Mouse (Mus musculus): ENCODE measurements around the gene Usp9x.

The Usp9x gene

DNA sequence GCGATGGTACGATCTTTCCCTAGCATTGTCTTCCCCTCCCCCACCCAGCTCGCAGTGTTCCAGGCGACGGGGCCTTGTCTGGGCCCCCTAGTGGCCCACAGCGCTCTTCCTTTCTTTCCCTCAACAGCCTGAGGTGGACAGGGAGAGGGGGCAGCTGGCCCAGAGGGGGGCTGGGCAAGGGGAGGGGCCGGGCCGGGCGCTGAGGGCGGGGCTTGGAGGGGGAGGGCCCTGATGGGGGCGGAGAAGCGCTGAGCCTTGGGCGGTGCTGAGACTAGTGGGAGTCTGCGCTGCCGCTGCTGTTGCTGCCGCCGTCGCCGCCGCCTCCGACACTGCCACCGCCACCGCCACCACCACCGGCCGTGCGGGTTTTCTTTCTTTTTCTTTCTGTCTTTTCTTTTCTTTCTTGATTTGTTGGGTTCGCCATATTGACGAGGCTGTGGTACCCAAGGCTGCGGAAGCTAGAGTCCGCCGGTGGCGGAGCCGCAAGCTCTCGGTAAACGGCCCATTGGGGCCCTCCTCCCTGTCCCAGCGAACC is at the start of gene Usp9x:
Gene Usp9x (plus strand): TSS at position 258 of the 535 bp plus-strand sequence.
- no peak for DNase-seq (ENCODE audit: low spot score)

GRCm38 (mm10) chrX:13022547-13023310 is 48.6 kb upstream of the Usp9x start:
- no peak for DNase-seq (ENCODE audit: low spot score)

DNA sequence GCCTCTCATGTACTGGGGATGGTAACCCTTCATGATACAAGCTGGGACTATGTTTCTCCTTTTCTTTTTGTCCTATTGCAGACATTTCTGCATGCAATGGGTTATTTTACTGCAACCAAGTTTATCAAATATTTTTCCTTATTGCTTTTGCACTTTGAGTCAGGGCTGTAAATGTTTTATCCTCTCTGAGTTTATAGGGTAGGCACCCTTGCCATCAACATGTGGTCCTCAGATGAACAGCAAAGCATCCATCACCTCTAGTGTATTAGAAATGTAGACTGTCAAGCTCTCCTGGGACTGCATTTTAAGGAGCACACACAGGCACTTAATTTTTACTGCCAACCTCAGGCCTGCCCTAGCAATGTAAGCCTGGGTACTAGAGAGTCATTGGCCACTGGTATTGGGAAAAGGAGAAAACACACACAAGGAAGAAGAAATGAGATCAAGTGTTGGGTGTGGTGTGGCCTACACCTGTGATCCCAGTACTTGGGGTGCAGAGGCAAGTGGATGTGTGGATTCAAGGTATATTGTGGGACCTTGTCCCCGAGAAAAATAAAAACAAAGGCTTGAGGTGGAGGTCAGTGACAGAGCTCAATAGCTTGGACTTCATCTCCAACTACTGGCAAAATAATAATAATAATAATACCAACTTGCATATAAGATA is 46.6 kb upstream of the Usp9x start:
- DNase-seq (ENCODE audit: low spot score), result no peak

- DNase-seq (ENCODE audit: low spot score), result no peak
These were observed 46.0 kb upstream of the Usp9x start for GRCm38 (mm10) chrX:13025286-13025685.

GRCm38 (mm10) chrX:13028156-13028555 is 43.1 kb upstream of the Usp9x start:
- DNase-seq (ENCODE audit: low spot score), result no peak

- DNase-seq (ENCODE audit: low spot score), result no peak
These were observed 41.3 kb upstream of the Usp9x start for GRCm38 (mm10) chrX:13029996-13030395.

DNA sequence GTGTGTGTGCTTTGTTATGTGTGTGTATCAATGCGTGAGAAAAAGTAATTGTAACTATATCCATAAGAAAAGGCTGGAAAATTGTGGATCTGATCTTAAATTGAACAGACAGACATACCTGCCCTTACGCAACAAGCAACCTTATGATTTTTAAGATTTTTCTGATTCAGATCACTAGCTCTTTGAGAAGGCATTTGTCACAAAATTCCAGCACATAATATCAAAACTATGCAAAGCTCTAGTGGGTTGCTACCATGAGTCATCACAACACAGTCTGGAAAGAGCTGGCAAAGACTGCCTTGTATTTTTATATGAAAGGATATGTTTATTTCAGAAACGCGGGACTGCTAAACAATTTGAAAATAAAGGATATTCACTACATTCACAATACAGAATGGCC is 34.2 kb upstream of the Usp9x start:
- no peak for DNase-seq (ENCODE audit: low spot score)

- peak; percentile 21 for DNase-seq (ENCODE audit: low spot score)
These were observed 32.1 kb upstream of the Usp9x start for GRCm38 (mm10) chrX:13039211-13039610.

DNA sequence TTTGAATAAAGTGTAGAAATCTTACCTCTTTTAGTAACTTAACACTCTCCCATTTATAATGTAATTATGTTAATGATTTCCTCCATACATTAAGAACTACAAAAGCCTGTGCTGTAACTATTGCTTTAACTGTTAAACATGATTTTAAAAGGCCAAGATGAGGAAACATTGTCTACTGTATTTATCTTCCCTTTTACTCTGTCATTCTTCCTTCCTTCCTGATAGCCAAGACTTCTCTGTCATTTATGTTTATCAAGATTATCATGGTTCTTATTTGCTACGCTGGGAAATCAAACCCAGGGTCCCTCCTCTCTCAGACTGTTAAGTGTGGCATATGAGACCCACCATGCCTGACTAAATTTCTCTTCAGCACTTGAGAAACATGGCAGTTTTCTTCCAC is 30.9 kb upstream of the Usp9x start:
- no peak for DNase-seq (ENCODE audit: low spot score)

DNA sequence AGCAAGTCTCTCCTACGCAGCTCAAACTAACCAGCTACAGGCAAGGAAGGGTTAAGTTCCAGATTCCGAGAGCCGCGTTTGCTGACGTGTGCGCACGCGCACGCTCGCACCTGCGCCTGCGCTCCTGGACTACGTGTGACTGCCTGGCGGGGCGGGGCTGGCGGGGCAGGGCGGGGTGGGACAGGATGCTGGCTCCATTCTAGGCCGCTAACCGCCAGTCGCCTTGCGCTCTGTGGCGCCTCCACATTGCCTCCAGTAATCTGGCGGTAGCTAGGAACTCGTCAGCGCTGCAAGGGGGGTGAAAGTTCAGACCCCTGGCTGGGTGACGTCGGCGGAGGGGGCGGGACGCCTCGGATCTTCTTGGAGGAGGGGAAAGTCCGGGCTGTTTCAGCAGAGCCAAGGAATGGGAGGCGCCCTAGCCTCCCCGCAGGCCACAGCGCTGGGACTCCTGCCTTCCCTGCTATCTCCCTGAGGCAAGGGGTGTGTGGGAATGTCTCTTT is 29.6 kb upstream of the Usp9x start:
- DNase-seq (ENCODE audit: low spot score), result peak; percentile 90

GRCm38 (mm10) chrX:13043780-13044179 is 27.5 kb upstream of the Usp9x start:
- no peak for DNase-seq (ENCODE audit: low spot score)

- DNase-seq (ENCODE audit: low spot score), result no peak
These were observed 26.6 kb upstream of the Usp9x start for GRCm38 (mm10) chrX:13044666-13045065.

DNA sequence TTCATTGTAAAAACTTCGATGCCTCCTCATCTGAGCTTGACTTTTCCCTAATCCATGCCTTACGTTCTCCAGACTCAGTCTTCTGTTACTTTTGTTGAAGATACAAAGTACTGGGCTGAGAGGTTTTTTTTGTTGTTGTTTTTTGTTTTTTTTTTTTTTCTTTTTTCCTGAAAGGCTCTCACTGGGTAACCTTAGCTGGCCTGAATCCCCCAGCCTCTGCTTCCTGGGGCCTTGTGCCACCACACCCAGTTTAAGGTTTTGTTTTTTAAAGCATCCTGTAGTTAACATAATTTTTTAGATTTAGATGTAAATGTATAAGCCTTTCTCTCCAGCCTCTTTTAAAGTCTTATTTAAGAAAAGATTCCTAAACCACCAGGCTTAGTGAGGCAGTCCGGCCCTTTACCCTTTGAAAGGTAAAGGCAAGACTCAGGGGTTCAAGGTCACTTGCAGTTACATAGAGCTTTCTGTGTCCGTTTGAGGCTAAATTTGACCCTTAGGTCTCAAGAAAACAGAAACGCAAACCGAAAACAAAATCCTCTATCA is 24.3 kb upstream of the Usp9x start:
- DNase-seq (ENCODE audit: low spot score), result no peak

GRCm38 (mm10) chrX:13047631-13048345 is 23.5 kb upstream of the Usp9x start:
- peak; percentile 33 for DNase-seq (ENCODE audit: low spot score)

DNA sequence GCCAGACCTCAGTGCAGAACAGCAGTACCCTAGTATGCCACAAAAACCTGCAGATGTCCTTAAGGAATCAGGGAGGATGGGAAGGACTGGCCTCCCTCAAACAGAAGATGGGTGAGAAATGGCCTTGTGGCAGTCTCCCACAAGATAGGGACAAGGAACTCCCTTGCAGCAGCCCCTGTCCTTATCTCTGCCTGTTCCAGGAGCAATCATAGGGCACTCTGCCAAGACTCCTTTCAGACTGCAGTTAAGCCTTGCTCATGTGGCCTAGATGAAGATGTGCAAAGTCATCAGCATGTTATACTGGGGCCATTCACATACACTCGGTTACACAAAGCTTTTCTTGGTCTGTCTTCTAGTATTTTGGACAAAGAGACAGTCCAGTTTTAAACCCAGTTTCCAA is 16.7 kb upstream of the Usp9x start:
- DNase-seq (ENCODE audit: low spot score), result no peak

GRCm38 (mm10) chrX:13061961-13062360 is 9.3 kb upstream of the Usp9x start:
- DNase-seq (ENCODE audit: low spot score), result no peak

DNA sequence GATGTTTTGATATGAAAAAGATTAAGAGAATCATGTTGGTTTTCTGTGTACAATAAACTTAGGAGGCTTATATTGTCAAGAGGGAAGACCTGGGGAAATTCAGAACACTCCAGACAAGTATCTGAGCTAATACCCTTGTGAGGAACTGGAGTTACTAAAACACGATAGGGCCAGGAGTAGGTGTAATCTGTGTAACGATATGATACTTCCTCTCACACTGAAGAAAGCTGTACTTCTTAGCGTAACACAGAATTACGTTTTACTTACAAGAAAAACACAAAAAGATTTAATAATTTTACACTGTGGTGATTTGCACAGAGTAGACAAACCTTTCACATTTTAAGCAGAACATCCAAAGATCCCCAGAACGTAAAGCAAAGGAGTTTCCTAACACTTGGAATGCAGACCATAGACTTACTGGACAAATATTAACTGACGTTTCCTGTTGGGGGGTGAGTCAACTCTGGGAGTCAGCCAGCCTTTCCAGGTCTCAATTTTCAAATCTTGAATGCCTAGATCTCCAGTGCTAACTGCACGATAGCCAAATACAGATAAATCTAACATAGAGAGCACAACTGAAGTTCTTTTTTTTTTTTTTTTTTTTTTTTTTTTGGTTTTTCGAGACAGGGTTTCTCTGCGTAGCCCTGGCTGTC is 6.9 kb upstream of the Usp9x start:
- no peak for DNase-seq (ENCODE audit: low spot score)

DNA sequence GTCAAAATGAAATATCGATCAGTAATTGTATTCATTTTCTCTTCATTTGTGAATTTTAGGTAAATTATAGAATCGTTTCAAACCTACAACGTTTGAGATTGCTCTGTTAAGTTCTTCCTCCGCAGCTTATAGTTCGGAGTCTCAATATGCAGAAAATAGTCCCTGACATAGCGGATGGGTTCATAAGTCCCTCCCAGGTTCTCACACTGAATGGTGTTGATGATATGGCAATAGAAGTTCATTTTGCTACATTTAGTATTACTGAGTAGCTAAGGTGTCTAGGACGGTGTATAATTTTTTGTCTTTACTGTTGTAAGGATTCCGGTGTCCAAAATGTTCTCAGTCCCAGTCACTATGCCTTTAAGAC is 1.1 kb upstream of the Usp9x start:
- no peak for DNase-seq (ENCODE audit: low spot score)

- peak; percentile 94 for DNase-seq (ENCODE audit: low spot score)
These were observed 591 bp upstream of the Usp9x start for GRCm38 (mm10) chrX:13070573-13071240.

GRCm38 (mm10) chrX:13071776-13072460 is 620 bp downstream of the Usp9x start:
- DNase-seq (ENCODE audit: low spot score), result peak; percentile 56
